Mouse (Mus musculus): ENCODE measurements around the gene Atp6v0b.

Gene Atp6v0b

GRCm38 (mm10) chr4:117836204-117836767 lies 50.8 kb downstream of the Atp6v0b start:
- DNase-seq (ENCODE audit: low read depth) = peak; percentile 72

GRCm38 (mm10) chr4:117835531-117836111 lies 51.5 kb downstream of the Atp6v0b start:
- DNase-seq (ENCODE audit: low read depth) = peak; percentile 33

- peak; percentile 42 for DNase-seq (ENCODE audit: low read depth)
Observed at GRCm38 (mm10) chr4:117834845-117835530, 52.1 kb downstream of the Atp6v0b start.

GRCm38 (mm10) chr4:117834457-117834844 lies 52.7 kb downstream of the Atp6v0b start, which contains the start of gene Slc6a9:
Slc6a9 (plus strand) TSS chr4:117834506.
- no peak for DNase-seq (ENCODE audit: low read depth)

Data from c-Kit-positive CD71-negative TER-119-negative erythroid progenitor cells, embryonic 14.5 days (primary cell).